Mouse (Mus musculus): ENCODE measurements around the gene Khdc3. TPM values are rescaled to one million over a fixed set of nuclear protein-coding genes. Genes with fewer than 3 reads are reported as not detected.
"Not testable (repeated sequence)": the region's sequence is repeated elsewhere in the genome, so short reads cannot be mapped to it uniquely, and the experiment has no call there.

The Khdc3 gene
- 0.09 and 0.15 TPM in 2 replicates for polyA plus RNA-seq (2012; rRNA removed)

- no peak for DNase-seq (ENCODE audit: low spot score)
Measured at GRCm38 (mm10) chr9:73101536-73101935, at the start of gene Khdc3. Khdc3 (plus strand) TSS chr9:73101836.

- DNase-seq (ENCODE audit: low spot score), result no peak
Measured at GRCm38 (mm10) chr9:73055441-73055911, 46.2 kb upstream of the Khdc3 start.

- DNase-seq (ENCODE audit: low spot score), result no peak
Measured at GRCm38 (mm10) chr9:73059224-73059623, 42.4 kb upstream of the Khdc3 start.

DNA sequence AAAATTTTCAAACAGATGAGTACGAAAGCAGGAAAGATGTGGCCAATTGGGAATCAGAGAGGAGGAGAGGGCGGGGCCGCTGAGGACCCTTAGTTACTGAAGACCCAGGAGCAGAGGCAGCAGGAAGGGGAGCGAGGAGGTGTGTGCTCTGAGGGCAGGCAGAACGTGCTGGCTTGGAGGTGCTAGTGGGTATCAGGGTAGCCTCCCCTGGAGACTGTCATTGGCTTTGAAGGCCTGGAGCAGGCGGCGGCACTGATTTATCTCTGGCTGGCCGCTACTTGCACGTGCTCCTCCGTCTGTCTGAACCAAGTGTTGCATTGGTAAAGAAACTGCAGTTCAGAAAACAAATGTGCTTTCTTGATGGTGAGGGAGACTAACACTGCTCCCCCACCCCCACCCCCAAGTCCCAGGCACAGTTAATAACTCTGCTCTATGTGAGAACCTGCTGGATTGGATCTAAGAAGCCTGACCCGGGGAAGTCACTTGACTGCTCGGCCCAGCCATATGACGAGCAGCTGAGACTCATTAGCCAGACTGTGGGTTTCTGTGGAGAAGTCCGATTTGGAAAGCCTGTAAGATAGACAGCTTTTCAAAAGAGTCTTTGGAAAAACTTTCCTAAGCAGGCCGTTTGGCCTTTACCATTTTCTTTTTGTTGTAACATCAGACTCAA, 37.9 kb upstream of the Khdc3 start:
- no peak for DNase-seq (ENCODE audit: low spot score)

- no peak for DNase-seq (ENCODE audit: low spot score)
Measured at GRCm38 (mm10) chr9:73067086-73067485, 34.5 kb upstream of the Khdc3 start.

- DNase-seq (ENCODE audit: low spot score), result no peak
Measured at GRCm38 (mm10) chr9:73068230-73068679, 33.4 kb upstream of the Khdc3 start.

- DNase-seq (ENCODE audit: low spot score), result no peak
Measured at GRCm38 (mm10) chr9:73068688-73069087, 32.9 kb upstream of the Khdc3 start.

DNA sequence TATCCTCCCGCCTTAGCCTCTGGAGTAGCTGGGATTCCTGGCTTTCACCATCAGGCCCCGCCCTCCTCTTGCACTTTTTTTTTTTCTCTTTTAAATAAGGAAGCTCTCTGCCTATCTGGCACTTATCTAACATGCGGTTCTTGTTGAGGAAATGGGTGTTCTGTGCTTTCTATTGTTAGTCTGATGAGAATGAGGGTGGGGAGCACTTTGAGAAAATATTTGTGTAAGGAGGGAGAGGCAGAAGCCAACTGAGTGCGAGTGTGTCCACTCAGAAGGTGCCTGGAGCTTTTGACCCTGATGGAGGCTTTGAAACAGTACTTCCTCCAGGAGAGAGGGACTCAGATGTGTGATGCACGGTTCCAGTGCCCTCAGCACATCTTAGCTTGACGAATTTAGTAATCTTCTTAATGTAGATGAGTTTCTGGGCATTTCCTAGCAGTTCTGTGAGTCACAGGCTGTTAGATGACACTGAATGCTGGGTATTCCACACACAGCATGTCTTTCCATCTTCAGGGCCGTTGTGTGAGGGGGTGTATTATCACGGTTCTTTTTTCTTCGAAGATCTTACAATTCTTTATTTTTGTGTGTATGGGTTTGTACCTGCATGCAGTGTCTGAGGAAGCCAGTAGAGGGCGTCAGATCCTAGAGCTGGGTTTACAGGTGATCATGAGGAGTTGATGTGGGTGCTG, 30.5 kb upstream of the Khdc3 start:
- DNase-seq (ENCODE audit: low spot score), result no peak

- DNase-seq (ENCODE audit: low spot score), result no peak
Measured at GRCm38 (mm10) chr9:73072426-73072825, 29.2 kb upstream of the Khdc3 start.

- DNase-seq (ENCODE audit: low spot score), result no peak
Measured at GRCm38 (mm10) chr9:73073169-73073568, 28.5 kb upstream of the Khdc3 start.

GRCm38 (mm10) chr9:73079349-73079748, 22.3 kb upstream of the Khdc3 start:
- not testable (repeated sequence) for DNase-seq (ENCODE audit: low spot score)

DNA sequence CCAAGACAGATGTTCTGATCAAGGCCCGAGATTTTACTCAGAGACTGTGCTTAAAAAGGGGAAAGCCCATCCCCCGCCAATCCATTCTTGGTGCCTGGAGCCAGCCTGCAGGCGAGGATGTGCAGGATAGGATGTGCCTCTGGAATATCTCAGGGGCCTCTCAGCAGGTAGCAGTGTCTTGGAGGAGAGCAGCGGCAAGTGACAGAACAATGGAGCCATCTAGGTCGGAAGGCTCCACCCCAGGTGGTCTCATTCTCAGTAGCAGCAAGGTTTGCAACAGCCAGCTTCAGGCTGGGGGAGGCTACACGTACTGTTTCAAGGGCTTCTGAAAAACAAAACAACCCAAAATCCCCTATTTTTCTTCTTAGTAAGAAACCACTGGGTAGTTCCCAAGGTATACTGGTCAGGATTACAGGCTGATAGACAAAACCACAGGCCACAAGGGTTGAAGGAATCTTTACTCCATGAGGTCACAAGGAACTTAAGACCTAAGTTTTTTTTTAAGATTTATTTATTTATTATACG, 21.8 kb upstream of the Khdc3 start:
- no peak for DNase-seq (ENCODE audit: low spot score)

- no peak for DNase-seq (ENCODE audit: low spot score)
Measured at GRCm38 (mm10) chr9:73082291-73083000, 19.2 kb upstream of the Khdc3 start.

DNA sequence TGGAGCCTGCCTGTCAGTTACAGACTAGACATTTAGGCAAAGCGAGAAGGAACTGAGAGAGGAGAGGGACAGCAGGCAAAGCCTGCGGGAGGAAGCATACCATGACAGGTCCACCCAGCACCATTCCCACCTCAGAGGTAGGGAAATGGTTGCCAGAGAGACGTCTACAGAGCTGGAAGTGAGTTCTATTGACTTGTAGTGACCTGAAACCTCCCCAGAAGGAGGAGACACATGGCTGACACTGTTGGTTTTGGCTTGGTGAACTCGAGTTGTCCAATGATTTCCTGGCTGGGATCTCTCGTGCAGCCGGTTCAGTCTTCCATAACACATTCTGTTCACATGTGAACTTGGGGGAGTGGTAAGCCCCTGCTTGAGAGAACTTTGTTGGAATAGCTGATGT, 17.7 kb upstream of the Khdc3 start:
- DNase-seq (ENCODE audit: low spot score), result no peak

DNA sequence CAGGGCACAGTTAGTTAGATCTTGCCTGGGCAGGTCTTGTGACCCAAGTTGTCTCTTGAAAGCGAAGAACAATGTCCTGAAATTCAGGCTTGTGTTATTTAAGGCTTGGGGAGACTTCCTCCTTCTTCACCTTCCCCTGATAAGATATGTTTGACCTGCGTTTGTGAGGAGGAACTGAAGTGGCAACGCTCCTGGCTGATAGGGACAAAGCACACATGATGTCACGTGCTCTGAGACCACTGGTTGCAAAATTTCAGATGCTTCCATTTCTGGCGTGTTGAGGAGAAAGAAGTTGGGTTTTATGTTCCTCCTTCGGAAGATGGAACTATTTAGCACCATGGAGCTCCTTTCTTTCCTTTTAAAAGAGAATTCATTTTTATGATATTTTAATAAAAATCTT, 15.8 kb upstream of the Khdc3 start:
- DNase-seq (ENCODE audit: low spot score), result no peak

DNA sequence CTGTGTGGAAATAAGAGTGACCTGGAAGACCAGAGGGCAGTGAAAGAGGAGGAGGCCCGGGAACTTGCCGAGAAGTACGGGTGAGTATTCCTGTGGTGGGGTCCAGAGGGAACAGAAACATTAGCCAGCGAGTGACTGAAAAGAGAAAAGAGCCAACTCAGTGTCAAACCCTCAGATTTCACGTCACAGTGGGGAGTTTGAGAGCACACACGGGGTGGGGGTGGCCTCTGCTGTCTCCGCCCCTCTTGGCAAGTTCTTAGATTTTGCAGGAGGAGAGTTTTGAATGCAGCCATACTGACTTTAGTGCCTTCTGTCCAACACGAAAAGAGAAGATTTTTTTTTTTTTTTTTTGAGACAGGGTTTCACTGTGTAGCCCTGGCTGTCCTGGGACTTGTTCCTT, 14.5 kb upstream of the Khdc3 start:
- no peak for DNase-seq (ENCODE audit: low spot score)

- no peak for DNase-seq (ENCODE audit: low spot score)
Measured at GRCm38 (mm10) chr9:73087581-73087980, 14.1 kb upstream of the Khdc3 start.

GRCm38 (mm10) chr9:73089222-73089920, 12.3 kb upstream of the Khdc3 start:
- no peak for DNase-seq (ENCODE audit: low spot score)

DNA sequence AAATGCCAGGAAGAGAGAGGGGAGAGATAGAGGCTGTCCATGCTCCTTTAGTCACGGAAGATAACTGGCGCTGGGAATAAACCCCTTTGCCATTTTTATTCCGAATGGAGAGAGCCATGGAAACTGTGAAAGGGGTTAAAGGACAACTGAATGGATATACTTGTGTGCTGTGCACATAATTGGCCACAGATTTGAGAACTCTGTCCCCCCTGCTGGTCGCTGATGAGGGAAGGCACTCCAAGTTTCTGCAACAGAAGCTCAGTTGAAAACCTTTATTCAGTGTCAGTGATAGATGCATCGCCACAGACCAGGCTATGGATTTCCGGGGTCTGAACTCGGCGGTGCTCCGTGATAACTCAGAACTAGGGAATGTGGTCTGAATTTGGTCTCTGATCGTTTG, 11.5 kb upstream of the Khdc3 start:
- no peak for DNase-seq (ENCODE audit: low spot score)

DNA sequence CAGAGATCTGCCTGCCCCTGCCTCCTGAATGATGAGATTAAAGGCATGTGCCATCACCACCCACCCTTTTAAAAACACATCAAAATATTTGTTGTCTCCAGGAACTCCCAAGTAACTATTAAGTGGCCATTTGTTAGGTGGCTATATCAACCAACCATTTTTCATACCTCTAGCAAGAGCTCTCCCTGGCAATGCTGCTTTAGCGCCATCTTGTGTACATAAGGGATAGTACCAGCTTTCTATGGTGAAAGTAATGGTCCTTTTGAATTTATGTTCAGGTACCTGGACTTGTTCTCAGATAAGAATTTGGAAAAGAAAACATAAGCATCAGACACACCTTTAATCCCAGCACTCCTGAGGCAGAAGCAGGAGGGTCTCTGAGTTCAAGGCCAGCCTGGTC, 9.9 kb upstream of the Khdc3 start:
- no peak for DNase-seq (ENCODE audit: low spot score)

- no peak for DNase-seq (ENCODE audit: low spot score)
Measured at GRCm38 (mm10) chr9:73094580-73094979, 7.1 kb upstream of the Khdc3 start.

DNA sequence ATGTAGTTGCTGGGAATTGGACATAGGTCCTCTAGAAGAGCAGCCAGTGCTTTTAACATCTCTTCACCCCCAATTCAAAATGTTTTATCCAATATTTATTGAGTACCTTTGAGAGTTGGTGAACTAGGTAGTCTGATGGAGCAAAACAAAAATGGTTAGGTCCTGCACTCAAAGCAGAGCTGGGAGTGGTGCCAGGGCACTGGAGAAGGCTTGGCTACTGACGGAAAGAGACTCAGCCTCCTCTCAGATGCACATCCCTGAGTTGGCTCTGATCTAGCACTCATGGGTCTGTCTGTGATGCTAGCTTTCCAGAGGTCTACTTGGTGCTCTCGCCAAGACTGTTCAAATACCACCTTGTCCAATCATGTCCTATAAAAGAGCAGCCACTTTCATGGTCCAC, 3.7 kb upstream of the Khdc3 start:
- DNase-seq (ENCODE audit: low spot score), result no peak
